Mouse (Mus musculus): ENCODE results near the gene Hoxb13.

Gene Hoxb13

DNA sequence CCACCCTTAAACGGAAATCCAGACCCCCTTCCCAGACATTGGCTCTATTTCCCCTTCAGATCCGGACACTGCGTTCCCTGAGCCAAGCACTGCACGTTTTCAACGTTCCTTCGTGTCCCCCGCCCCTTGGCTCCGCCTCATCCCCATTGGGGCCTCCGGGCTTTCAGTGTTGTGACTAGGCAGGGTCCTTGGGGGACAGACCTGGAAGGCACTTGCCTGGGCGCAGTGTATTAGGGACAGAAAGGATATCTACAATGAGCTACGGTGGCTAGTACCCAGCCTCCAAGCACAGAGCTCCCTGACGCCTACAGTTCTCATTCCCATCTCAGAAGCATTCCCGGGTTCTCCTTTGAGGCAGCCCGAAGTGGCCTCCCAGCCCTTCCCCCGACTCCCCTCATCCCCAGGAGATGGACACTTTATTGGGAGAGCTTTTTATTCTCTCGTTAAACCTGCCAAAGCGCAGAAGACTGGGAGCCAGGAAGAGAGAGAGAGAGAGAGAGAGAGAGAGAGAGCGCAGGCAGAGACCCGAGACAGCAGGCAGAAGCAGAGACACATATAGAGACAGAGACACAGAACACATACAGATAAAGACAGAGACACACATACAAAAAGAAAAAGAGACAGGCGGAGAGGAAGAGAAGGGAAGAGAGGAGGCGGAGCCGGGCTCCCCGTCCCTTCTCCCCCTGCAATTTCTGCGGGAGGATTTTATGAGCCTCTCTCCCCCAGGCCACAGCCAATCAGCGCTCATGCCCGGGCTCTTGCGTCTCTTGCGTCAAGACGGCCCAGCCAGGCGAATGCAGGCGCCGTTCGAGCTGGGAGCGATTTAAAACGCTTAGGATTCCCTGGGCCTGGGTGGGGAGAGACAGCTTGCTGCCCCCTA lies at the start of gene Hoxb13:
Gene Hoxb13 (plus strand): TSS at position 796 of the 880 bp plus-strand sequence.
- peak; percentile 26 for DNase-seq

DNA sequence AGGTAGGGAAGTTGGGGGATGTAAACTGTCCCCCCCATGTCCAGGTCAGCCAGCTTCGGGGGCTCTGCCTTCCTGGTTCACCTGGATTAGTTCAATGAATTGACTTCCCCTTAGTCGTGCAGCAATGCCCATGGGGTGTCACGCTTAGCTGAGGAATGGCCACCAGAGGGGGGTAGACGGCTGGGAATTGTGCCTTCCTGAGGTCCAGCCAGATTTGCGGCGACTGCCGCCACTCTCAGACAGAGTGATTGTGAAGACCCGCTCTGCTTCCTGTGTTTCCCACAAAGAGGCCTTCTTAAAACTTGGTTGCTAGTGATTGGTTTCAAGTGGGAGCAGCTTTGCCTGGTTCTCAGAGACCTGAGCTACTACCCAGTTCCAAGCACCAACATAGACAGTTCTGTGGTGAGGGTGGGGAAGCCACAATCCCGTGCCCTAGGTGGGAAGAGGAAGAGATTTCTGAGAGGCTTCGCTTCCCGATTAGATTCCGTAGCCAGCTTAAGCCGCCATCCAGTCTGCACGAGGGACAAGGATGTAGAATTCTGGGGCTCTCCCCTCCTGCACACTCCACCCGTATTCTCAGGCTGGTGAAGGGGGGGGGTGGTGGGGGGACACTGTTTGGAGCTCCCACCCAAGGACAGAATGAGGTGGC lies 48.4 kb upstream of the Hoxb13 start:
- peak; percentile 86 for DNase-seq

DNA sequence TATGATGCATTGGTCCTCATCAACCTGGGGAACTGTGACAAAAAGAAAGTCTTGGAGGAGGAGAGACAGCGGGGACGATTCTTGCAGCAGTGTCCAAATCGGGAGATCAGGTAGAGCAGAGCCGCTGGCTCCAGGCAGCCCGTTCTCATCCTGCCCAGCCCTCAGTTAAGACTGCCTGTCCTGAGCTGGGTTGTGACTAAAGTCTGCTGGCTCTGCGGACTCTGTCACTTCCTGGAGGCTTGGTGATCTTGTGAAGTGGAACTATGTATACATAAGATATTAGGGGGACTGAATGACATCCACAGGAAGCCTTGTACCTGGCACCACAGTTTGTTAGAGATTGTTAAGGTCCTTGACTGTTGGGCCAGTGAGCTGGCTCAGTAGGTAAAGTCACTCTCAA lies 46.6 kb upstream of the Hoxb13 start:
- DNase-seq = no peak

DNA sequence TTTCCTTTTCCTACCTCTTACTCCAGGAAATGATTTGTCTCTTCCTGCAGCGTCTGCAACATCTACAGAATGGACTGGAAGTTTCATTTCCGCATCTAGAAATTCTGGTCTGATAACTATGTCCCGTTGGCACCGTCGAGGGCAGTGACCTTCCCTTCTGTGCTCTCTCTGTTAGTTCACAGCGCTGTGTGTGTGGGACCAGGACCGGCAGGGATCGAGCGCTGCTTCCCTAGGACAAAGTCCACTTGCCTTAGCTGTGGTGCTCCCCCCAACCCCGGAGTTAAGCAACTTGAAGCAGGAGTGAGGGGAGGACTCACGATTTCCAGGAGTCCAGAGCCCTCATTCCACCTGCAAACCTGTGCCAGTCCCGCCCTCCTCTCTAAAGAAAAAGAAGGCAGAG lies 29.3 kb upstream of the Hoxb13 start:
- no peak for DNase-seq

DNA sequence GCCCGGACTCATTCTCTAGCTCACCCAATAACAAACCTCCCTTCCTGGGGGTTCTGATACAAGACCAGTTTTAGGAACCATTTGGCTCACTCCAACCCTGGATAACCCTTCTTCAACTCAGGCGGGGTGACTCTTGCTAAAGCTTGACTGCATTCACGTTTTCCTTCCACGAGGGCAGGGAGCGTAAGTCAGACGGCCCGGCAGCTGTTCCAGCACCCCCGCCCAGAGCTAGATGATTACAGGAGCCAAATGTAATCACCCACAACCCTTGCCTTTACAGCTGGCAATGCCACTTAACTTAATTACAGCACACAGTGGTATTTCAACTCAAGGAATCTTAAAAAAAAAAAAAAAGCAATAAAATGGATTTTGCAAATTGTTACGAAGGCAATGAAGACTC lies 26.0 kb upstream of the Hoxb13 start:
- no peak for DNase-seq

DNA sequence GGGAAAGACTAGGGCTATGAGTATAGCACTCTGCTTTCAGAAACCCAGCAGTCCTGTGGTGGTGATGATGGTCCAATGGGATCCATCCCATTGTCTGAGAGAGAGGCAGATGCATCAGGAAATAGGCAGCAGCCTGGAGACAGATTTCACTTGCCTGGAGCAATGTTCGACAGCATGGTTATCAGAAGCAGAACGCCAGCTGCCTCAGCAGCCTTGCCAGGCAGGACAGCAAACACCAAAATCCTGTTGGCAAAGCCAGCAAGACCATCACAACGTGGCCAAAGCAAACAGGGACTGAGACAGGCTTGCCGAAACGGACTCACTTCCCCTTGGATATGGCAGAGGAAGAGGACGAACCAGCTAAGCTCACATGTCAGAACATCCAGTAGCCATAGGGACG lies 25.1 kb upstream of the Hoxb13 start:
- no peak for DNase-seq

DNA sequence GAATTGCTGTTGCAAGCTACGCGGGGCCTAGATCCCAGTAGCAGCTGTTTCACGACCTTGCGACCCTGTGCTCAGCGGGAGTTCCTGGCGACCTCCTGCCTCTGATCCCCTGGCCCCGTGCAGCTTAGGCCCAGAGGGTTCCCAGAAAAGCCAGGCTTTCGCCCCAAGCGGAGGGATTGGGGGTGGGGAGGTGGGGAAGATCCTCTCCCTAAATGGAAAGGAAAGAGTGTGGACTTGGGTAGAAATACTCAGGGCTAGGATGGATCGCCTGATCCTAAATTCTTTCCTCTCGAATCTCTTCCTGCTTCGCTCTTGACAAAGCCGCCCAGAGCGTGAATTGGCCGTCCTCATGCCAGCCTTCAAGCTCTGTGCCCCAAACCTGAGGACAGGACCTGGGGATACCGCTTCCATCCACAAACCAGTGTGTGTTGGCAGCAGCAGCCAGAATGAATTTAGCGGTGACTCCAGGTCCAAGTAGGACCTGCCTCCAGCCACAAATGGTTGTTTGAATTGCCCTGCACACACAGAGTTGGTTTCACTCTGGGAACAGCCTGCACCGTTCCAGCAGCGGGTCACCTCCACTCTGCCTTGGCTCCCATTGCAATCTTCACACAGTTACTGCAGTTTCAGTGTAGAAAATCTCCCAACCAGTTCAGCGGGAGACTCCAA lies 23.3 kb upstream of the Hoxb13 start:
- DNase-seq = no peak

DNA sequence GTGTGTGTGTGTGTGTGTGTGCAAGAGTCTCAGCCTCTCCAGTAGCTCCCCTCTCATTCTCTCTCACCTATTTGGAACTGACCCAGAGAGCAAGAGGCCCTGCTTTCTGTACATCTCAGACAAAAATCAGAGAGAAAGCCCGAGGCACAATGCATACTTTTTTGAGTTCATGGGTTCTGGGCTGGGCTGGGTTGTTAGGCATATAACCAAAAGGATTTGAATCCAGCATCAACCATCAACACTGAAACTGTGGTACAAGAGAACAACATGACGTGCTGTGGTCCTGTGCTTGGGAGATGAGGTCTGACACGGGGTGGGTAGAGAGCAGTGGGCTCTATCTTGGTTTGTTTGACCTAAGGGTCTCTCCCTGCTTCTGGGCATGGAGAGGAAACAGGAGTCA lies 22.5 kb upstream of the Hoxb13 start:
- DNase-seq = no peak

DNA sequence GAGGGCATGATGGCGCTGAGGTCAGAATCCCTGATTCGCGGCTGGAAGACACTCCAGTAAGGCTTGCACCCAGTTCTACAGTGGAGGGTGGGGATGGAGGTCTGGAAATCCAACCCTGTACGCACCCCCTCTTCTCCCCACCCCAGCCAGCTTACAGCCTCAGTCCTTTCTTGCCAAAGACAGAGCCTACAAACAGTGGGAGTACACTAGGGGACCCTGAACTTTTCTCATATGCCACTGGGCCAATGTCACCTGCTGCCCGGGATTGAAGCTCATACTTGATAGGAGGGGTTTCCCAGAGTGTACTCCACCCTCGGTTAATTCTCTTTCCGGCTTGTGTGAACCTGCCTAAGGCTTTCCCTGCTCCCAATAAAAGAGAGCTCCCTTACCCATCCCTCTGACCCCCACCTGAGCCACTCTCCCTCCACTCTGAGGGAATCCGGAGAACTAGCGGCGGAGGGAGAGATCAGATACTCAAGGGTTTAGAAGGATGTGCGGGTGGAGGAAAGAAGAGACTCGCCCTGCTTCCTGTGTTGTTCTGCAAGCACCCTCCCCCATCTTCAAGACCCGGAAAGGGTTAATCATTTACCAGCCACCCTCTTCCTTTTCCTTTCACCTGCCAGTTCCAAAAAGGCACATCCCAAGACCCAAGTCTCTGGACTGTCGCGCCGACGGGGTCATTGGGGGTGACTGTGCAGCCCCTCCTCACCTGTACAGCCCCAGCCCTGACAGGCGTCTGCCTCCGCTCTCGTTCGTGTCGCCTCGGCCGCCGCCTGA lies 21.4 kb upstream of the Hoxb13 start:
- DNase-seq = no peak

DNA sequence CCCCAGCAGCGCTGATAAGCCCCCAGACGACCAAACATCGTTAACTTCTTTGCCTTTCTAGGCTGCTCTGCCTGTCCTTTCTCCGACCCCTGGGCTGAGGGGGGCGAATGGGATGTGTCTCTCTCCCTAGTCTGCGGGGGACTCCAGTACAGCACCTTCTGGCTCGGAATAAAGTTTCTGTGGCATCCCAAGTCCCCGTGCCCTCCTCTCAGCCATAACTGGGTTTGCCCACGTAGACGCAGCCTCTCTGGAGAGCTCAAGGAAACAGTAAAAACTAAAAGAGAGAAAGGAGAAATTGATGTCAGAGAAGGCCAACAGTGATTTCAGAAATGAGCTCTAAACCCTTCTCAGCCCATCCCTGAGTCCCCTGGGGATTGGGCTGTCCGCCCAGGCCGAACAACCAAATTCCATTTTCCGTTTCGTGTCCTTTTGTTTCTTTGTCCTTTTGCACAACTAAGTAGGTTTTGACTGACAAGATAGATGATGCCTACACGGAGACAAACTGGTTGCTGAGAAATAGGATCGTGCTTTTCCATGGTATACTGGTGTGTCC lies 20.8 kb upstream of the Hoxb13 start:
- DNase-seq = no peak

DNA sequence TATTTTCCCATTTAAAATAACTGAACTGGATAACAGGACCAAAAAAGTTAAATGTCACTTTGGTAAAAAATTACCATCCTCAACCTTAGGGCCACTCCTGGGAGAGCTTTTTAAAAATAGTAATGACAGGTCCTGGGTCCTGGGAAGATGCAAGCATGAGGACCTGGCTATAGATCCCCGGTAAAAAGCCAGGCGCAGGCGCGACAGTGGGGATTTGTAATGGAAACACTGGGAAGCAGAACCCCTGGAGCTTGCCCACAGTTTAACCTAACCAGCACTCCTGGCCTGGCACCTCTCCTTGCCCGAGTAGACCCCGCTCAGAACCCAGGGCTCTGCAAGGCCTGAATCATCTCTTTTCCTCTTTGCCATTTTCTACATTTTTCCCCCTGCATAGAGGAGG lies 19.2 kb upstream of the Hoxb13 start:
- DNase-seq = no peak

DNA sequence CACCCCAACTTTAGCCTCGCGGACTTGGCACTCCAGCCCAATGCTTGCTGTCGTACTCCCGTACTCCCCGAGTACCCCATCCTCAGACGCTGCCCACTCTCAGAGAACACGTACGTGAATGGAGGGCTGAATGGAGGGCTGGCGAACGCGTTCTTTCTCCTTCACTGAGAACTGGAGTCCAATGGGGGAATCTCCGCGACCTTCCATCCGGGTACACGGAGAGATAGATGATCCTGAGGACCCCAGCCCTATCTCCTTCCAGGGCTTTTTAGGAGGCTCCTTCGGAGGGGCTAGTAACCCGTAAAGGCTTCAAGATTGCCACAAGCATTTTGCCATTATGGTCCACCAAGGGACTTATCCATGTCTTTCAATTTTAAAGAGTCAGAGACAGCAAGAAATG lies 18.6 kb upstream of the Hoxb13 start:
- no peak for DNase-seq

DNA sequence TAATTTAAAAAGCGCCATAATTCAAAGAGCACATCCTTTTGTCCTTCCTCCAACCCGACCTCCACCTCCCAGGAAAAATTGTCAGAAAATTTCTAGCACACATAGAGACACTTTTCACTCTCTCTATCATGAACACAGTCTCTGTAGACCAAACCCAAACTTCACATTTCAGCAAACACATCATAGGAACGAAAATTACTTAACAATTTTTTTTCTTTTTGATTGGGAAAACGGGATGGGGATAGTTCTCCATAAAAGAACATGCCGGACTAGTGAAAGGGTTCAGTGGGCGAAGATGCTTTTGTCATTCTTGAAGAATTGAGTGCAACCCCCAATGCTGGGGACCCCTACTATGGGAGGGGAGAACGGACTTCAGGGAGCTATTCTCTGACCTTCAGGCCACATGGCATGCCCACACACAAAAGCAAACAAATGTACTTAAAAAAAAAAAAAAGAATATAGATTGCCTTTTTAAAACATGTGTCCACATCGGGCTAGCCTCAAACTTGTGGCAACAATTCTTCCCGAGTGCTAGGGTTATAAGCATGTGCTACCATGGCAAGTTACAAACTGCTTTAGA lies 18.1 kb upstream of the Hoxb13 start:
- DNase-seq = no peak

DNA sequence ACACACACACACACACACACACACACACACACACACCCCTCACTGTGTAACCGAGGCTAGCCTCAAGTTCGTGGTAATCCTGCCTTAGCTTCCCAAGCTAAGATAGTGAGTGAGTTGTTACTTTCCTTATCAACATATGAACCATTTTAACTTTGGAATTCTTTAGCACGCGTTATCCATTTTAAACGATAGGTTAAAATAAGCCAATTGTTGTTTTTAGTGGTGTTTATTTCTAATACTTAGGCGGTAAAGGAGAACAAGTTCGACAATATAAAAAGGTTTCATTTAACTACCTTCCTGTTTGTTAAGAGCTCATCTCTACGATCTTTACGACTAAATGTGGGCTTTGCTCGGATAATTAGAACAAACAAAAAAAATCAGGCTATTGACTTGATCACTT lies 17.3 kb upstream of the Hoxb13 start:
- DNase-seq = no peak

DNA sequence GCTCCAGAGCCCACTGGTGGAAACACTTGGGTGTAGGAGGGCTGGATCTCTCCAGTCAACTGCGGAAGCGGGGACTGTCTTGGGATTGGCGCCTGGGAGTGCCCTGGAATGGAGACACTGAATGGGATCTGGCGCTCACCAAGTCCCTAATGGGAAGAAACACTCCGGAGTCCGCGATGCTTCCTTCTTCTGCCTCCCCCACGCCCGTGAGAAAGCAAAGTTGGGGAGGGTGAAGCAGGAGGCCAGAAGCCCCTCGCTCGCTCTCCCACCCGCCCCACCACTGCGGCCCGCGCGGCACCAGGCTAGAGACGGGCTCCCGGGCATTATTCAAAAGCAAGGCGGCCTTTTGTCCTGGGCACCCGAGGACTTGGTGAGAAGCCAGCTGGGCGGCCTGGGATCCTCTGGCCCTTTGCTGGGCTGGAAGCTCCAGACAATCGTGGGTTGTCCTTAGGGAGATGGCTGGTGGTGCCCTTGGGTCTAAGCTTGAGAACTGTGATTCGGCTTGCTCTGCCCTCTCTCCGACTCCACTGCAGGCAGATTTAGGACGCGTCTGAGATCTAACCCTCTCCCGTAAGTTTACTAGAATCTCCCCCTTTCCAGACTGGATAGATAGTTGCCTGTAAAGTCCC lies 16.5 kb upstream of the Hoxb13 start:
- DNase-seq = no peak

DNA sequence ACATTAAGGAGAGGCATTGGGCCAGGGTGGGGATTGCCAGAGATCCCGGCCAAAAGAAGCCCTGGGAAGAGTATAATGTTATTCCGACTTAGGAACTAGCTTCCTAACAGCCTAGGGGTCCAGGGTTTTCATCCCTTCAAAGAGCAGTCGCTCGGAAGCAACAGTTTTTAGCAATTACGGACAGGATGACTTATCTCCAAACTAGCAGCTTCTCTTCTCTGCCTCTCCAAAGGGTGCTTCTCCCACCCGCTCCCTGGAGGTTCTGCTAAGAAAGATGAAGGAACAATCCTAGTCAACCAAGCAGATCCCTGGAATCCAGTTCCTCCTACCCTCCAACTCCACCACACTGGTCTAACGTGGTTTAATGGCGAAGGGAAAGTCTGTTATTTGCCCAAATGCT lies 15.8 kb upstream of the Hoxb13 start:
- no peak for DNase-seq

DNA sequence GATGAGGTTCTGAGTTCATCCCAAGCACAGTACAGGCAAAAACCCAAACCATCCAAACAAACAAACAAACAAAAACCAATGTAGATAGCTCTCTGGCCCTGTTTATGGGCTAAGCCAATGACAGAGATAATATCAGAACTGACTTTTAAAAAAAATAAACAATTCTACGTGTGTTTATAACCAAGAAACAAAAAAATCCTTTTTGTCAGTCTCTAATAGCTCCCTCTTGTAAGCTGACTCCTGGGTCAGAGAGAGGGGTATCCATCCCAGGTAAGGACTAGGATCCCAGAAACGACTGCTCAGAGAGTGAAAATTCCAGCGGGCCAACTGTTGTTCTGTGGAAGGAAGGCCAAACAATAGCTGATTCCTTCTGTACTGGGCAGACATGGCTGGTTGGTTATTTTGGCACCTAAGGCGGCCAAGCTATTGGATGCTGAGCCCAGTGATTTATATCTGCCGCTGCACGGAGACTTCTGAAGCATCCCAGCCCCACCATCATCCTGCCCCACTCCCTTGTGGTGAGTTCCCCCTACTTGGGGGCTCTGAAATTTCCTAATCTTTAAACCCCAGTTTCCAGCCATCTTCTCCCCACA lies 15.1 kb upstream of the Hoxb13 start:
- DNase-seq = no peak

DNA sequence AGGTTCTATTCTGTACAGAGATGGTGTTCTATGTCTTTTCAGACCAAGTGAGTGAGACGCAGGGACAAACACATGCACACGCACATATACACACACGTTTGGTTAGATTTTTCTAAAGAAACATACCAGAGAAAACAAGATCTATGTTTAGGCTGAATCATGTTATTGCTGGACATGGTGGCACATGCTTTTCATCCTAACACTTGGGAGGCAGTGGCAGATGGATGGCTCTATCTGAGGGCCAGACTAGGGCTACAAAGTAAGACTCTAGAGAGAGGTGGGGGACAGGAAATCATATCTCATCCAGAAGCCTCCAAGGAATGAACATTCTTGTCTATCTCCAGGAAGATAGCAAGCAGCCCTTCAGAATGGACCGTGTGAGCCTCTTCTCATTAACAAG lies 13.1 kb upstream of the Hoxb13 start:
- no peak for DNase-seq

DNA sequence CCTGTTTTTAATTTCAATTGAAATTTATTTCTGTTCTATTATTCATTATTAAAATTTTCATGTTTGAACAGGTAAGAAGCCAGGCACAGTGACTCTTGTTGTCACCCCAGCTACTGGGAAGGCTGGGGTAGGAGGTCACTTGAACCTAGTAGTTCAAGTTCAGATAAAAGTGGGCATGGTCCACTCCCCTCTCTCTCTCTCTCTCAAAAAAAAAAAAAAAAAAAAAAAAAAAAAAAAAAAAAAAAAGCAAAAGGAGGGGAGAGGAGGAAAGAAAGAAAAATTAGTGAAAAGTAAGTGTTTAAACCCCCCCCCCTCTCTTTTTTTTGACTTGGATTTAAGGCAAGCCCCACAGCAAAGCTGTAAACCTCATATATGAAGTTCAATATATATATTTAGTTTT lies 9.9 kb upstream of the Hoxb13 start:
- DNase-seq = no peak

DNA sequence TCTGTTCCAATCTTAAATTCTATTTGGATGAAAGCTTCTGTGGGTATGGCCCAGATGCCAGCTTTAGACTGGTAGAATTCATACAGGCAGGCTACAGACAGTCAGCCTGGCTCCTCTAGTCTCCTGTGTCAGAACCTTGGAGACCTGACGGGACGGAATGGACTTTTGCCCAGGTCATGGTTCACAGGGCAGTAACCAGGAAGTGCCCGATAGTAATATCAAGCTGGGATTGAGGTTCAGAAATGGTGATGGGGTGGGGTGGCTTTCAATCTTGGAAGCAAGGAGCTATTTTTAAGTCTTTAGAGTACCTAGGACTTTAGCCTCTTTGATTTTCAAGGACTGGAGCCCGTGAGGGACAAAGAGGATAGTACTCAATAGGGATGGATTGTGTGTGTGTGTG lies 6.8 kb upstream of the Hoxb13 start:
- DNase-seq = no peak

DNA sequence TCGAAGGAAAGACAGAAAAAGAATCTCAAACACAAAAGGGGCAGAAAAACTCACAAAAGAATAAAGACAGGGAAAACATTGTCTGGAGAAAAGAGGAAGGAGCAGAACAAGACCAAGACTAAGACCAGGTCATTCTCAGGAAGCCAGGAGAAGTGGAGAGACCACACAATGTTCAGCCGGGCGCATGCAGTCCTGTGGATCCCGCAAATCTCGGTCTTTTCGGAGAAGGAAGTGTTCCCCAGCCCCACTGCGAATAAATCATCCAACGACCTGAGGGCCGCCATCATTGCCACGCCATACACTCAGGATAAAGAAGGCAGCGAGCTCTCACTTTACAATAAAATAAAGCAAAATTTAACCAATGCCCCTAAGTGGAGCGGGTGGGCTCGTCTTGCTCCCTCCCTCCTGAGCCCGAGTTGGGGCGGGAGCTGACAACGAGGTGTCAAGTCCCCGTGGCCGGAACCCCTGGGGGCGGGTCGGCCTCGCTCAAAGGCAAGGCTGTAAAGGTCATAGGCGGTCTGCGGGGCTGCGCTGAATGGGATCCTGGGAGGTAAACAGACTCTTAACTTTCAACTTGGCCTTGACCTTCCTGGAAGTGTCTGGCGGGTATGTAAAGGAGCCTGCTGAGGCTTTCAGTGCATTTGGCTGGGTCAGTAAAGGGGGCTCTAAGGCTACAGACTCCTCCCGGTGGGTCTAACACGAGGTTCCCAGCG lies 4.2 kb upstream of the Hoxb13 start:
- no peak for DNase-seq

Measured in kidney, postnatal 14 days (tissue).